Mouse (Mus musculus) C3H10T1/2 (cell line): Measurements from ENCODE around the gene Psg26. TPM values are rescaled to one million over a fixed set of nuclear protein-coding genes. Genes with fewer than 3 reads are reported as not detected.

Experiments used
- polyA plus RNA-seq, 2 experiments: library from polyadenylated mRNA; unstranded; fragments of >200 nt; fragmentation: generic; extraction: Trizol; gene quantifications; one replicate each; pipeline ENCODE4 v1.2.1; 2012; ENCODE audit warnings: missing spikeins in 2 of 2

The Psg26 gene
- polyA plus RNA-seq: not detected

GRCm38 (mm10) chr7:18484077-18484476 lies at the start of gene Psg26:
Psg26 (minus strand) TSS chr7:18484177.

GRCm38 (mm10) chr7:18532169-18532568 lies 48.2 kb upstream of the Psg26 start, which contains the start of gene Psg25:
Psg25 (minus strand) TSS chr7:18532269.

GRCm38 (mm10) chr7:18431941-18432340 lies 52.0 kb downstream of the Psg26 start, which contains the start of gene Psg28:
Psg28 (minus strand) TSS chr7:18432041.

Other genes with a start within 250 kb of the Psg26 start
- not detected for gene Mill1, start 238.8 kb downstream of the Psg26 start, polyA plus RNA-seq
- gene Psg18, start 129.2 kb downstream of the Psg26 start, polyA plus RNA-seq: not detected
- gene Psg28, start 52.1 kb downstream of the Psg26 start, polyA plus RNA-seq: not detected
- gene Psg25, start 48.1 kb upstream of the Psg26 start, polyA plus RNA-seq: not detected
- not detected for gene Psg27, start 83.1 kb upstream of the Psg26 start, polyA plus RNA-seq
- gene Psg23, start 132.3 kb upstream of the Psg26 start, polyA plus RNA-seq: not detected
- not detected for gene Psg21, start 172.5 kb upstream of the Psg26 start, polyA plus RNA-seq
- gene Psg20, start 202.0 kb upstream of the Psg26 start, polyA plus RNA-seq: not detected
- gene Psg22, start 233.9 kb upstream of the Psg26 start, polyA plus RNA-seq: not detected